Comparison of ENCODE assay signal across 8 mouse cellular contexts in the genomic region with DNA sequence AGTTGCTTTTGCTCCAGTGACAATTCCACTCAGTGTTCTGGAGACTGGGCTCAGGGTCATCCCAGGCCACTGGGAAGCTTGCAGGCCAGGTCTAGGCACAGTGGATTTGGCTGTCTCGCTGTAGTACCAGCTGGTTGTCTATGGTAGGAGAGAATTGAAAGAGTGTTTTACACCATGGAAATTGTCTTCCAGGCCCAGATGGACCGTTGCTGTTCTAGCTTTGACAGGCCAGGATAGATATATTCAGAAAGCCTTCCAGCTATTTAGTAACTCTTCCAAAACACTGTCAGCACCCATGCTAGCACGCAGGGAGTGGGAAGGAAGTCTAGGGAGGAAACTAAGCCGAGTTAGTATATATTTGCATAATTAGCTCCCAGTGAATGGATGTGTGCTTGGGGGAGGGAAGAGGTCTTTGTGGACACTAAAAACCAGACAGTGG.
DNase-seq lines count a peak whose midpoint lies in the region; ATAC-seq lines count a peak whose summit lies in the region.

No protein-coding gene starts in this region.

- intact Hi-C loops in left cerebral cortex, postnatal 36 days (cut with DNase I): loop anchor here (1.0 kb wide), 1 partner anchor 25 kb away; no protein-coding TSS in a partner anchor

- H3K9me3 ChIP-seq in forebrain, embryonic 15.5 days: no peaks in the 10 kb centered on the region
- no peaks in the 10 kb centered on the region for H3K9me3 ChIP-seq in hindbrain, embryonic 13.5 days

- no peaks in the 10 kb centered on the region for H3K36me3 ChIP-seq in forebrain, embryonic 15.5 days
- no peaks in the 10 kb centered on the region for H3K36me3 ChIP-seq in hindbrain, embryonic 13.5 days

- DNase-seq in NIH3T3 (ENCODE audit: low read depth): peak; percentile 65
- peak; percentile 54 to 66 for DNase-seq in left cerebral cortex, postnatal 36 days (ENCODE audit: low spot score in 2 of 2)
- DNase-seq in kidney, adult 9 months: no peak
- no peak for DNase-seq in kidney, postnatal 10 days

- H3K27me3 ChIP-seq in forebrain, embryonic 15.5 days: no peaks in the 10 kb centered on the region
- H3K27me3 ChIP-seq in hindbrain, embryonic 13.5 days: no peaks in the 10 kb centered on the region

- 14% methylated on average over 4 of the region's 4 CpGs for WGBS in forebrain, embryonic 15.5 days
- WGBS in hindbrain, embryonic 13.5 days: 31% methylated on average over 4 of the region's 4 CpGs

- H3K4me2 ChIP-seq in forebrain, embryonic 15.5 days (replicated peaks): no peak overlapping the region
- H3K4me2 ChIP-seq in hindbrain, embryonic 13.5 days: no peak overlapping the region

- peak overlapping the region; percentile 80 for H3K27ac ChIP-seq in forebrain, embryonic 15.5 days (replicated peaks)
- H3K27ac ChIP-seq in hindbrain, embryonic 13.5 days: no peak overlapping the region

- peaks cover 21% of the 10 kb centered on the region for H3K4me1 ChIP-seq in forebrain, embryonic 15.5 days
- peaks cover 5% of the 10 kb centered on the region; the same call in 1 of the 2 replicates for H3K4me1 ChIP-seq in hindbrain, embryonic 13.5 days (replicated peaks)

- no peak overlapping the region for H3K9ac ChIP-seq in forebrain, embryonic 15.5 days (replicated peaks)
- no peak overlapping the region for H3K9ac ChIP-seq in hindbrain, embryonic 13.5 days

- ATAC-seq in forebrain, embryonic 15.5 days (replicated peaks): peak; percentile 96
- ATAC-seq in hindbrain, embryonic 13.5 days (ENCODE audit: low FRiP score): peak; percentile 71
- no peak for ATAC-seq in granulocyte monocyte progenitor cell, adult 5-6 weeks (replicated peaks; ENCODE audit: poor library complexity, severe bottlenecking)
- ATAC-seq in megakaryocyte, adult 5-6 weeks (ENCODE audit: poor library complexity, severe bottlenecking): no peak

- no peak overlapping the region for H3K4me3 ChIP-seq in forebrain, embryonic 15.5 days
- H3K4me3 ChIP-seq in hindbrain, embryonic 13.5 days: no peak overlapping the region

Comparison
In these comparisons a context has a peak if more than half of its experiments do, and no peak if none do; other contexts are left out.
1. DNase-seq: peak in NIH3T3 (single experiment) and left cerebral cortex, postnatal 36 days (2 of 2); none in kidney, adult 9 months (single experiment) and kidney, postnatal 10 days (single experiment).
2. ATAC-seq: peak in forebrain, embryonic 15.5 days (single experiment) and hindbrain, embryonic 13.5 days (single experiment); none in granulocyte monocyte progenitor cell, adult 5-6 weeks (single experiment) and megakaryocyte, adult 5-6 weeks (single experiment).